Mouse (Mus musculus) cerebellum, adult 11 months (tissue): ENCODE data around the gene Vps29.
A peak's percentile ranks its signal among the peaks of the same experiment; 100 is the strongest.

Source experiments
- DNase-seq: peaks from one replicate; pipeline ENCODE4 v3.0.0; 2022

The Vps29 gene

DNA sequence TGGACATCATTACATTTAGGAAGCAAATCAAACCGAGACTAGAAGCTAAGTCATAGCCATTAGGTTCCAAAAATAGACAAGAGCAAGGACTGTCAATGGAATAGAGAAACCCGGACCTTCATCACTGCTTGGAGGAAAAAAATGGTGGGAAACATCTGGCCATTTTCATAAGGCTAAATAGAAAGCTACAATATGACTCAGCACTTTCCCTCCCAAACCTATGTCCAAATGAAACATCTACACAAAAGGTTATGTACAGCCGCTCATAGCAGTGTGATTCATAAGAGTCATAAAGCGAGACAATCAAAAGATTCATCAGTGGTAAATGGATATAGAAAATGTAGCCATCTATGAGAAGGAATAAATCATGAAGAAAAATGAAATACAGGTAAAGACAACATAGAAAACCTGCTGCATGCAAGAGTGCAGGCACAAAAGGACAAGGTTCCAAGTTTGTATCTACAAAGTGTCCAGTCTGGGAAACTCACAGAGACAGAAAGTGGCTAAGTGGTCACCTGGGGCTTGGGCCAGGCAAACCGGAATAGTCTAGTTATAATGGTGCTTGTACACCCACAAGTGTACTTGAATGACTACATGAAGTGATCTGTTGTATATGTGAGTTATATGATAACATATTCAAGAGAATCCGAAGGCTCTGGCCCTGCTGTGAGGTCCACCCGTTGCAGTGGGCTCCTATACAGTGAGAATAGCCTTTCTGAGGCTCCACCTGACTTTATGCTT lies 17.4 kb upstream of the Vps29 start:
- DNase-seq, result no peak

DNA sequence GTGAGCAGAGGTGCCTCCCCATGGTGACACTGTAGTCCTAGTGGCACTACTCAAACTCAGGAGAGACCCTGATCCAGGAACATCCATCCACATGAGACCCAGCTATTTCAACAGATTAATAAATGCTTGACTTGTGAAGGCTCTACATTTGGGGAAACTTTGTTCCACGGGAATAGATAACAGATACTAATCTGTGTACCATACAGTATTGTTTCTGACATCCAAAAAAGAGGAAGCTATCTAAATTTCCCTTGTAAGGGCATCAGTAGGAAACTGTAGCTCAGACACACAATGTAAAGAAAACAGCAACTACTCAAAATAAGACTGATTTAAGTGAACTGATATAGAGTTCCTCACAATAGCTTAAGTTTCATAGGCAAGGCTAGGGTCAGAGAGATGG lies 11.3 kb upstream of the Vps29 start:
- DNase-seq, result no peak

DNA sequence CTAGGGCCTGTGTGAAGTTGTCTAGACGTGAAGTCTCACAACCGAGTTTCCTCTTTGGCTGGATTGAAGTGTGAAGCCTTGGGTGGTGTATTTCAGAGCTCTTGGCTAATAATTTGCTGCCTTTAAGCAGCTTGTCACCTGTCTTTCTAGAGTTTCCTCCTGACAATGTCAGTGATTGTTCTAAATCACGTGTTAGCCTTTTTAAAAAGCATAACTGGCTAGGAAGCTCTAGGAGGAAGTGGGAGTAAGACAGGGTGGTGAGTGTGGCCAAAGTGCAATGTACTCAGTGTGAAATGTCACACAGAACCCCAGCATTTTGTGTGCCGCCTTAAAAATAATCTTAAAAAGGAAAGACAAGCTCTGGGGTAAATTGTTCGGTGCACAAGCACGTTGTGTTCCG lies 10.4 kb upstream of the Vps29 start:
- DNase-seq, result no peak

DNA sequence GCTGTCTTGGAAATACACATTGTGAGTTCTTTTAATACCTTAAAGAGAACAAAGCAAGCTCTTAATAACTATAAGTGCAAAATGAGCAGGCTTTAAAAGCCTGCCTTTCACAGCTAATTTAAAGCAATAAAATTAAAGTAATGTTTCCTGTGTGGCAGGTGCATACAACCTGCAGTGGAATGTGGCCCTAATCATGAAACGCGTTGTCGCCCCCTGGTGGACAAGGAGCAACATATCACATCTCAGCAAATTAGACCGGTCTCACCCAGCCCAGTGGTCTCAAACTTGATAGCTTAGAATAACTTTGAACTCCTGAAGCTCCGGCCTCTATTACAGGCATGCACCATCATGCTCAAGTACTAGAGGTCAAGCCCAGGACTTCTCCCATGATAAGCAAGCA lies 9.9 kb upstream of the Vps29 start:
- DNase-seq, result peak; percentile 67

DNA sequence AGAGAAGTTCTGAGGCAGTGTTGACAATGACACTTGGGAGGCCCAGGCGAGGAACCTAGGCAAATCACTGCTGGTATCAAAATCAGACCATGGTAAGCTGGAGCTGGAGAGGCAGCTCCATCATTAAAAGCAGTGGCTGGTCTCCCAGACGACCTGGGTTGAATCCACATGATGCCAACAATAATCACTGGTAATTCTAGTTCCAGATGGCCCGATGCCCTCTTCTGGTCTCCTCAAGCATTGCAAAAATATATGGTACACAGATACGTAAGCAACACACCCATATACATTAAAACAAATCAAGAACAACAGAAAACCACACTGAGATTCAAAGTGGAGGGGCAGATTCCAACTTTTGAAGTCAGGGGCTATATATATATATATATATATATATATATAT lies 8.4 kb upstream of the Vps29 start:
- DNase-seq, result no peak

DNA sequence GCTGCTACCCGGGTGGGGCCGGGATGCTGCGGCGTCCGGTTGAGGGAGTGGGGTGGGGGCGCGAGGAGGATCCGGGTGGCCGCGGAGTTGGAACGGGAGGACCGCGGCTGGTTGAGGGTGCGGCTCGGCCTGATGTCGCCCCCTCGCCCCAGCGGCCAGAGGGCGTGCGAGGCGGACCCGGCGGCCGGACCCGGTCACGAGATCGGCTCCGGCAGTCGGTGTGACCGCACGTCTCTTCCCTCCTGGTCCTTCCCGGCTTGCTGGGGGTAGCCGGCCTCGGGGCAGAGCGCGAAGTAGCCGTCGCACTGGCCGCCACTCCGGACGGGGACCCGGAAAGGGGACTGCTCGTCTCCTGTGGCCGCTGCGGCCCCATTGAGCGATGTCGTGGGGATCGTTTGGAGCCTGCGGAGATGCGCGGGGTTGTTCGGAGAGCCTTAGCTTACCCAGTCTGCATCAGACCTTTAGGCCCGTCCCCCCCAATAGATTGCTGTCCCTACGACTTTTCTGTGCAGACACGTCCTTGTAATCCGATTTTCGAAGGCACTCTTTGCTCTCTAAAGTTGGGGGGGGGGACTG lies 411 bp downstream of the Vps29 start:
- no peak for DNase-seq

DNA sequence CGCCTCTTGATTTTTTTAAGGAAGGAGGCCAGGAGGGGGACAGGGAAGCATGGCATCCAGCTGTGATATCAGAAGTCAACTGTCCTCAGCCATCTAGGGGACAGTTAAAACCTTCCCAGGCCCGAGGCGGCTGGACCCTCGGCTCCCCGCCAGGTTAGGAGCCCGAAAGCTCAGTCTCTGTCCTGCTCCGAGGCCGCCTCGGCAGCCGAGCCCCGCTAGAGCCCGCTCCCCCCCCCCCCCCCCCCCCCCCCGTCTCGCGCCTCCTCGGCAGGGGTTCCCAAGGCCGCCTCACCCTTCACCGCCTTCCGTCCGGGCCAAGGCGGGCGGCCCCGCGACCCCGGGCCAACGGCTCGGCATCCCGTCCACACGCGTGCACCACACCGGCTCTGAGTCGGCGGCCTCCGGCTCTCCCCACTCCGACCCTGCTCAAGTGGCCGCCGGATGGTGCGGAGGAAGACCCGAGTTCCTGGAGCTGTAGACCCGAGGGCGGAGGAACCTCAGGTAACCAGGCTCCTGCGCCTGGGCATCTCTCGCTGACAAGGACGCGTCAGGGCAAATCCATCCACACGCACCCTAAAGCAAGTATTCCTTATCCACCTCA lies 17.5 kb downstream of the Vps29 start, which contains the start of gene Gpn3:
Gpn3 (plus strand) TSS at position 286 of the 601 bp plus-strand sequence.
- no peak for DNase-seq

DNA sequence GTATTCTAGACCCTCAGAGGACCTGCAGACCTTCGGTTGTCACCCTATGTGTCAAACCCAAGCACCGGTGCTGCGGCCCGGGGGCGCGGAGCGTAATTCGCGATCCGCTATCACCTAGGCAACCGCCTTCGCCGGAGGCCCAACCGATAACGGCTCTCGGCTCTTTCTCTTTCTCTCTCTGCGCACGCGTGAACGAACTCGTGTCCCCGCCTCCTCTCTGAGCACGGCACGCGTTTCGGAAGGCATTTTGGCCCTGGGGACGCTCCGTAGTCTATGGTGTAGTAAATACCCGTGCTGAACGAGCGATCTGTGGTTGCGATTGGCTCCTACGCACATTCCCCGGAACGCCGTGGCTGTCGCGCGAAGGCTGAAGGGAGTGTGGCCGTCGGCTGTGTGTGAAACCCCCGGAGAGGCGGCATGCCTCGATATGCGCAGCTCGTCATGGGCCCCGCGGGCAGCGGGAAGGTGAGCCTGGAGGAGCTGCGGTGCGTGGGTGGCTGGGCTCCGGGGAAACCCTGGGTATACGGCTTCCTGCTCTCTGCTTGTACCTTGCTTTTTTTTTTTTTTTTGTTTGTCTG lies 18.1 kb downstream of the Vps29 start, which contains the start of gene Fam216a:
Fam216a (minus strand) TSS at position 173 of the 578 bp plus-strand sequence.
- DNase-seq, result peak; percentile 98

DNA sequence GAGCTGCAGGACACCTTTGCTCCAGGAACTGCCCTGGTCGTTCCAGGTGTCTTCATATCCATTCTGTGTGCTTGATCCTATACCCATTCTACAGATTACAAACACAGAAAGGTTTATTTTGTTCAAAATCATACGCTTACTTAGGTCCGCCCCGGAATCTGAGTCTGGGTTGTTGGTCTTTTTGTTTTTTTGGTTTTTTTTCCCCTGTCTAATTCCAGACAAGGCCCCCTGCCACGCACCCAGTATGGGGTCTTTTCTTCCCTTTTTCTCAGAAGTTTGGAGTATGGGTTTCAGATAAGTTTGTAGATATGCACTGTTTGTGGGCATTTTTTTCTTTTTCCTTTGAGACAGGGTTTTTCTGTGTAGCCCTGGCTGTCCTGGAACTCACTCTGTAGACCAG lies 18.7 kb downstream of the Vps29 start:
- no peak for DNase-seq

DNA sequence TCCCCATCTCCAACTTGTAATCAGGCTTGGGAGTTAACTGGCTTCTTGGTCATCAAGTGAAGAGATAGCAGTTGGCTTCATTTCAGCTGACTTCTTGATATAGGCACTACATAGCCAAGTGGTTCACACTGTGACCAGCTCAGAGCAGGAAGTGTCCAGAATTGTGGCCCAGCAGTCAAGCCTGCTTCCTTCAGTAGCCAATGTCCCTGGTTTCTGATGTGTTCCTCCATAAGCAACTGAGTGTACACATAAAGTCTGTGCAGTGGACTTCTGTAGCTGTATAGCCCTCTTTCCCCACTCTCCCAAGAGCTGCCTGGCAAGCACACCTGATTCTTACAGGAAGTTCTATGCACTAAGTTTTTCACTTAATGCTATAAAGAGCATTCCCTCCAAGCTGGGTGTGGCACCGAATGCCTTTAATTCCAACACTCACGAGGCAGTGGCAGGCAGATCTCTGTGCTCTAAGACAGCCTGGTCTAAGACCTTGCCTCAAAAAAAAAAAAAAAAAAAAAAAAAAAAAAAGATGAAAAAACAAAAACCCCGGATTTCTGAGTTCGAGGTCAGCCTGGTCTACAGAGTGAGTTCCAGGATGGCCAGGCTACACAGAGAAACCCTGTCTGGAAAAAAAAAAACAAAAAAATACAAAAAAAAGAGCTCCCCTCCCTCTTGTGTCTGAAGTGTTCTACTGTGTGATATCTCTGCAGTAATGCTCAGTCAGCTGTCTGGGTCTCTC lies 23.1 kb downstream of the Vps29 start:
- DNase-seq, result no peak

DNA sequence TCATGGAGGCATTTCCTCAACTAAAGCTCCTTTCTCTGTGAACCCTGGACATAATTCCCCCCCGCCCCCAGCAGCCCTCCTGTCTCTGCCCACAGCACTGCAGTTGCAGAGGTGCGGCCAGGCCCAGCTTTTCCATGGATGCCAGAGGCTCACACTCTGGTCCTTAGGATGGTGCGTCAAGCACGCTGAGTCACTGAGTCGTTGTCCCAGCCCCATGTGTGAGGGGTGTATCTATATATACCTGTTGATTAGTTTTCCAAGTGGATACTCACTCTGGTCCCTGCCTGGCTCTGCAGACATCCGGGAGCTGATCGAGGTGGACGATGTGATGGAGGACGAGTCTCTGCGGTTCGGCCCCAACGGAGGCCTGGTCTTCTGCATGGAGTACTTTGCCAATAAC lies 24.0 kb downstream of the Vps29 start:
- DNase-seq, result no peak

DNA sequence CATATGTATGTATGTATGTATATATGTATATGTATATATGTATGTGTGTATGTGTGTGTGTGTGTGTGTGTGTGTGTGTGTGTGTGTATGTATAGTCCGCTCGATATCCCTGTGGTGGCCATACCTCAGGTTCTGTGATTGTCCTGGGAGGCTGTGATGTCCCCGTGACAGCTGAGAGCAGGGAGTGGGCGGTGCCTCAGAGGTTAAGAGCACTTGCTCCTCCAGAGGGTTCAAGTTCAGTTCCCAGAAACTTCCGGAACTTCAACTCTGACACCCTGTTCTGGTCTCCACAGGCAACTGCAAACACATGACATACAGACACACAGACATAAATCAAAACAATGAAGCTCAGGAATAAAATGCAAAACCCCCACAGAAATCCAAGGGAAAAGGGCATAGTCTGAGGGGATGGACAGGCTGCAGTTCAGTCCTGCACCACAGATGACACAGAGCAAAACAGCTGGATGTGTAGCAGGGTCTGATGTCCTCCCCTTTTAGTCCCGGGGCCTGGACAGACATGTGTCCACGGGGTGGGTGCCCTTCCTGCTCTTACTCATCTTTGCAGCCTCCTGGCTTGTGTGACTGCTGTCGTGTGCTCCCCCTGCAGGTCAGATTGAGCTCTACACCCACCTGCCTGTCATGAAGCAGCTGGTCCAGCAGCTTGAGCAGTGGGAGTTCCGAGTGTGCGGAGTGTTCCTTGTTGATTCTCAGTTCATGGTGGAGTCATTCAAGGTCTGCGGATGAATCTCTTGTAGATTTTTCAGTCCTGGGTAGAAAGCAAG lies 25.4 kb downstream of the Vps29 start:
- peak; percentile 79 for DNase-seq

DNA sequence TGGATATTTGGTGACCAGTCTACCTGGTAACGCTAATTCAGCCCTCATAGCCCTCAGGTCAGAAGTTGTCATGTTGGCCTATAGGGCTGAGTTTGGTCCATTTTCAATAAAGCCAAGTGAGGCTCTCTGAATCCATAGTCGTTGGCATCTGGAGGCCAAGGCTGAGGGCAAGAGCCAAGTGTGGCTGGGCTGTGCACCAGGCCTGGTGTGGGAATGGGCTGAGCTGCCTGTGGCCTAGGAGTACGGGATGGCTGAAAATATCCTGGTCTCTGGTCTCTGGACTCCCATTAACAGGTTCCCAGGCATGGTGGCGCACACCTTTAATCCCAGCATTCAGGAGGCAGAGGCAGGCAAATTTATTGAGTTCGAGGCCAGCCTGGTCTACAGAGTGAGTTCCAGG lies 35.8 kb downstream of the Vps29 start:
- no peak for DNase-seq

DNA sequence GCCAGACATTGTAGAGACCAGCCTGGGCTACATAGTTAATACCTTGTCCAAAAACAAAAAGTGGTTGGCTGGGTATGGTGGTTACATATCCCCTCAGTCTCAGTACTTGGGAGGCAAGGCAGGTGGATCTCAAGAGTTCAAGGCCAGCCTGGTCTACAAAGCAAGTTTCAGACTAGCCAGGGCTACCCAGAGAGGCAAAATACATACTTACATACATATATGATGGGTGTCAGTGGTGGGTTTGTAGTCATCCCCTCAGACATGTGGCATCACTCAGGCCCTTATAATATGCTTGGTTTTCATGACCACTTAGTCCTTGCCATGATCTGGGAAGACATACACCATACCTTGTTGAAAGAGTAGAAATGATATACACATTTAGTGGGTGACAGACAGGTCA lies 36.5 kb downstream of the Vps29 start:
- DNase-seq, result no peak

DNA sequence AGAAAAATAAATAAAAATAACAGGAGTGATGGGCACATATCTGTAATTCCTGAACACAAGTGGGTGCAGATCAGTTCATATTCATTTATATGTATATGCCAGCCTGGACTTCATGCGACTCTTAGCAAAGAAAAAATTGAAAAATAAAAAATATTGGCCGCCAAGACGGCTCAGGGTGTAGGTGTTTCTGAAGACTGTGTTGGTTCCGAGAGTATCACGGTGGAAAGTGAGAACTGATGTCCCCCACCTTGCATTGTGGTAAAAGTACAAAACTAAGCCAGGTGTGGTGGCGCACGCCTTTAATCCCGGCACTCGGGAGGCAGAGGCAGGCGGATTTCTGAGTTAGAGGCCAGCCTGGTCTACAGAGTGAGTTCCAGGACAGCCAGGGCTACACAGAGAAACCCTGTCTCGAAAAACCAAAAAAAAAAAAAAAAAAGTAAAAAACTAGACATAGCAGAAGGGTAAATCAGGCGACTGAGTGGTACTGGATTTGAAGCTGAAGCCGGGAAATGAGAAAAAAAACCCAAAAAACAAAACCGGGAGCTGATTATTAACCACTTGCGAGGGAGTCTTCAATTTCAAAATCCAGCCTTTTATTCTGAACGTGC lies 37.1 kb downstream of the Vps29 start:
- DNase-seq, result no peak

DNA sequence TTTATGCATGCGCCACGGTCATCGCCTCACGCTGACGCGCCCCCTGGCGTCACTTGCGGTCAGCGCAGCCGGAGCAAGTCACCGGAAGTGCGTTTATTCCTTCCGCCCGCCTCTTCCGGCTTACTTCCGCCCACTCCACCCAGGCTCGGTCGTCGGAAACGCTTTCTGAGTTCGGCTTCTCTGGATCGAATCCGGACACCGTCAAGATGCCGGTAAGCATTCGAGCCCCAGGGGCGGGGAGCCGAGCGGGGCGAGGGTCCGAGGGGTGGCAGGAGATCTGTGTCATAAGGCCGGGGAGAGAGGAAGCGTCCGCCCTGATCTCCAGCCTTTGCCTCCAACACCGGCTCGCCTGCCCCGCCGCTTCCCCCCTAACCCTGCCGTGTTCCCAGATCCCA lies 37.6 kb downstream of the Vps29 start, which contains the start of gene Arpc3:
Arpc3 (plus strand) TSS at position 93 of the 395 bp plus-strand sequence.
- peak; percentile 90 for DNase-seq

DNA sequence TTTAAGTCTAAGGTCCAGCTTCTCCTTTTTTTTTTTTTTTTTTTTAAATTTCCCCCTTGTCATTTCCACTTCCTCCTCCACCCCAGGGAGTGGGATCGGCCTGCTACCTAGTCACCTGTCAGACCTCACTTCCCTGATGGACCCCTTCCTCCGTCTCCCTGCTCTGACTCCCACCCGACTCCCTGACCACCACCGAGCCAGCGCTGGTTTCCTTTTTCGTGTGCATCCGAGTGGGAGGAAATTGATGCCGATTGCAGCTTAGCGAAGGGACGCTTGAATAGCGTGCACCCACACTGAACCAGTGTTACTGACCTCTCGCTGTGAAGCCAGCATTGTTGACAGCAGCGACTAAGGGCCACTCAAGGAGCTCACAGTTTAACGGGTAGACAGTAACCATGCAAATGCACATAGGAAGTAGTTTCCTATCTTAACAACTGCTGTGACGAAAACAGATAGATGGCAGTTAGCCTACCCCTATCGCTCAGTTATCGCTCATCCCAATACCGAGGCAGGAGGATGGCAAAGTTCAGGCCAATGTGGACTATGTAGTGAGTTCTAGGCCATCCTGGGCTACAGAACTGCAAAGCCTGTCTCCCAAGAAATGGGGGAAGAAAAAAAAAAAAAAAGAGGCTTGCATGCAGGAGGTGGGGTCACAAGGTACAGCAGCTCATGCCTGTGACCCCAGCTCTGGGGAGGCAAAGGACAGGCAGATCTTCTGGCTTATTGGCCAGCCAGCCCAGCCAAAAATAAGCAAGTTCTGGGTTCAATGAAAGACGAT lies 38.2 kb downstream of the Vps29 start:
- no peak for DNase-seq

DNA sequence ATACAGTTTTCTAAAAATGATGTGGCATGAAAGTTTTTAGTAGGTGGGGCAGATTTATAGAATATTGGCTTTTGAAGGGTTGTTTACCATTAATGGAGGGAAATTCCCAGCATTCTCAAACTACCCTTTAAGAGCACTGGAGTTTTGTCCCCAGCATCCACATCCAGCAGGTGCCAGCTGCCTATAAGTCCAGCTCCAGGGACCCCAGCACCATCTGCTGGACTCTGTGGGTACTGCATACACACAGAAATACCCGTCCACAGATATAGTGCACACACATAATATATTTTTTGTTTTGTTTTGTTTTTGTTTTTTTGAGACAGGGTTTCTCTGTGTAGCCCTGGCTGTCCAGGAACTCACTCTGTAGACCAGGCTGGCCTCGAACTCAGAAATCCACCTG lies 39.7 kb downstream of the Vps29 start:
- peak; percentile 64 for DNase-seq

DNA sequence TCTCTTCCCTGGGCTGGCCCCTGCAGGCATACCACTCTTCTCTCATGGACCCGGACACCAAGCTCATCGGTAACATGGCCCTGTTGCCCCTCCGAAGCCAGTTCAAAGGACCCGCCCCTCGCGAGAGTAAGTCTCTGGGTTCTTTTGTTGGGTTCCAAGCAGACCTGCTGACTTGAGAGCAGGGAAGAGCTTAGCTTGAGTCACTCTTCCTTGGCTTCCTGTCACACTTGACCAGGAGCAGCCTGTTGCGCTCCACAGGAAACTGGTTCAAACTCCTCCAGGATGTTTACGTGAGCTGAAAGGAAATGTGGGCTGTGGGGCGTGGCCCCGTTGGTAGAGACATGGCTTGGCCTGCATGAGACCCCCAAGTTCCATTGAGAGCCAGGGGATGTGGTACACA lies 42.6 kb downstream of the Vps29 start:
- no peak for DNase-seq

DNA sequence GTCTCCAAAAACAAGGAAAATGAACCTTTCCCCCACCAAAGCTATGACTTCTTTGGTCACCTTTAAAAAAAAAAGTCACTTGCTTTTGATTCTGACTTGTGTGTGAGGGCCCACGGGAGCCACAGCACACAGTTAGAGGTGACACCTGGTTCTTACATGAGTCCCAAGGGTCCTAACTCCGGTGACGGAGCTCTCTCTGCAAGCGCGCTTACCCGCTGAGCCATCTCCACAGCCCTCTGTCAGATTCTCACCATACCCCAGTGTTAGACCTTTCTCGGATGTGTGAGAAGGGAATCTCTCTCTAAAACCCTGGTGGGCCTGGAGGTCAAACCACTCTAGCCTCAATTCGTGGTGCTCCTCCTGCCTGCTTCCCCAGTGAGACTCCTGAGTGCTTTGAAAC lies 43.3 kb downstream of the Vps29 start:
- no peak for DNase-seq

DNA sequence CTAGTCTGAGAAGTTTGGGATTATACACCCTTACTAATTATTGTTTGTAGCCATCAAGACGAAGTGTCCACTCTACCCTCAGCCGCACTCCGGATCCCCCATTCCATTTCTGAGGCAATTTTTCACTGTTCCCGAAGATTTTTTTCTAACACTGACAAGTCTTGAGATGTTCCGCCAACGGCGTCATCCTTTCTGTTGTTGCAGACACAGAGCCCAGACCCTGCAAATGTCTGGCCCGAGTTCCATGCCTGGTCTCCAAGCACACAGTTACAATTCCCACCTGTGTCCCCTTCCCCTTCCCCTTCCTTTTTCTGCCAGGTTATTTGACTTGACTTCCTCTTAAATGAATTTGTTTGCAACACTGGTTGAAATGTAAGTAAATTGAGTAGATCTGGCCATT lies 45.7 kb downstream of the Vps29 start:
- no peak for DNase-seq
